Mouse (Mus musculus) liver, adult 2 months (tissue): ENCODE results near the gene Sema4a. TPM values are rescaled to one million over a fixed set of nuclear protein-coding genes. Genes with fewer than 3 reads are reported as not detected.

ENCODE experiments used
- DNase-seq: peaks from one replicate; pipeline ENCODE4 v3.0.0-alpha.2; 2011; ENCODE audit warnings: low read depth, low spot score; ENCODE audit errors: extremely low read depth
- H3K27ac ChIP-seq: fragments of 200-500 bp; replicated peaks from 2 replicates; pipeline ENCODE4 v1.5.1; 2012; ENCODE audit warnings: low read depth, mild to moderate bottlenecking, control low read depth, inconsistent platforms, low read length; ENCODE audit not compliant: insufficient read depth
- H3K27me3 ChIP-seq: fragments of 200-500 bp; 2 replicates; pipeline ENCODE4 v1.6.1; 2012; ENCODE audit warnings: mild to moderate bottlenecking, moderate library complexity, low read length, inconsistent platforms; ENCODE audit not compliant: control insufficient read depth, insufficient read depth
- H3K36me3 ChIP-seq: fragments of 200-500 bp; 2 replicates; pipeline ENCODE4 v1.6.1; 2012; ENCODE audit warnings: low read length, inconsistent platforms; ENCODE audit not compliant: control insufficient read depth, insufficient read depth
- H3K4me1 ChIP-seq: fragments of 200-500 bp; 2 replicates; pipeline ENCODE4 v1.6.1; 2011; ENCODE audit warnings: low read length; ENCODE audit not compliant: control insufficient read depth, insufficient read depth
- H3K4me3 ChIP-seq: fragments of 200-500 bp; 2 replicates; pipeline ENCODE4 v1.5.1; 2011; ENCODE audit warnings: low read depth, mild to moderate bottlenecking, control low read depth, low read length, moderate library complexity; ENCODE audit not compliant: insufficient read depth
- H3K79me2 ChIP-seq: fragments of 200-500 bp; 2 replicates; pipeline ENCODE4 v1.6.1; 2012; ENCODE audit warnings: inconsistent platforms, mild to moderate bottlenecking, low read length, moderate library complexity; ENCODE audit not compliant: control insufficient read depth, insufficient read depth
- H3K9ac ChIP-seq: fragments of 200-500 bp; 2 replicates; pipeline ENCODE4 v1.6.1; 2012; ENCODE audit warnings: low read depth, mild to moderate bottlenecking, control low read depth, inconsistent platforms, low read length
- CTCF ChIP-seq: fragments of 200-500 bp; IDR thresholded peaks from 2 replicates; pipeline ENCODE4 v1.5.1; 2011; ENCODE audit warnings: low read depth, low read length, control low read depth
- POLR2A ChIP-seq: fragments of 200-500 bp; IDR thresholded peaks from 2 replicates; pipeline ENCODE4 v1.6.1; 2011; ENCODE audit warnings: low read length, control low read depth; ENCODE audit not compliant: insufficient read depth; ENCODE audit errors: extremely low read depth
- WGBS: fragments of 180-500 bp; shearing (Covaris S2); methylation state at CpG from one replicate; pipeline ENCODE4 v1.1.7; 2018; 5-methylcytosine and 5-hydroxymethylcytosine counted together
- polyA plus RNA-seq: library from polyadenylated mRNA; depleted of rRNA; stranded (reverse); fragments of >200 nt; gene quantifications from 2 replicates; pipeline ENCODE4 v1.2.3, GENCODE M21; 2012
- total RNA-seq: library from RNA; depleted of rRNA; stranded (reverse); fragments of >200 nt; gene quantifications from 2 replicates; pipeline ENCODE4 v1.2.3, GENCODE M21; 2014

Gene Sema4a
- total and polyA plus RNA-seq, 2 experiments = 23.4 to 117 TPM

GRCm38 (mm10) chr3:88420771-88421170, 40.2 kb downstream of the Sema4a start:
- peak overlapping the region; percentile 77 for H3K27ac ChIP-seq
- peaks cover 51% of the 10 kb centered on the region for H3K79me2 ChIP-seq
- H3K4me1 ChIP-seq = peaks cover 45% of the 10 kb centered on the region
- no peaks in the 10 kb centered on the region for H3K27me3 ChIP-seq
- WGBS = 83% methylated on average over 19 of the region's 19 CpGs
- TF ChIP-seq CTCF (no peak), POLR2A (no peak)
- peaks cover 7% of the 10 kb centered on the region; the same call in 1 of the 2 replicates for H3K36me3 ChIP-seq
- H3K4me3 ChIP-seq = no peak overlapping the region
- DNase-seq = peak; percentile 42
- no peak overlapping the region for H3K9ac ChIP-seq

- H3K79me2 ChIP-seq = peaks cover 44% of the 10 kb centered on the region
- WGBS = 61% methylated on average over 6 of the region's 6 CpGs
- no peak for TF ChIP-seq CTCF
- TF ChIP-seq POLR2A = no peak
- peak overlapping the region; percentile 38 for H3K27ac ChIP-seq
- peaks cover 7% of the 10 kb centered on the region; the same call in 1 of the 2 replicates for H3K36me3 ChIP-seq
- DNase-seq = no peak
- no peaks in the 10 kb centered on the region for H3K27me3 ChIP-seq
- no peak overlapping the region for H3K4me3 ChIP-seq
- H3K4me1 ChIP-seq = peaks cover 54% of the 10 kb centered on the region
- no peak overlapping the region for H3K9ac ChIP-seq
Measured at GRCm38 (mm10) chr3:88418016-88418415, 43.0 kb downstream of the Sema4a start.

GRCm38 (mm10) chr3:88415668-88416067, 45.3 kb downstream of the Sema4a start:
- no peak overlapping the region for H3K4me3 ChIP-seq
- TF ChIP-seq POLR2A (no peak), CTCF (no peak)
- peaks cover 7% of the 10 kb centered on the region; the same call in 1 of the 2 replicates for H3K36me3 ChIP-seq
- H3K9ac ChIP-seq = 0 out of 2 replicates have a peak overlapping the region, but pooled peaks have one; percentile 26
- DNase-seq = peak; percentile 92
- H3K4me1 ChIP-seq = peaks cover 57% of the 10 kb centered on the region
- 11% methylated on average over 4 of the region's 4 CpGs for WGBS
- no peaks in the 10 kb centered on the region for H3K27me3 ChIP-seq
- peak overlapping the region; percentile 81 for H3K27ac ChIP-seq
- H3K79me2 ChIP-seq = peaks cover 36% of the 10 kb centered on the region

GRCm38 (mm10) chr3:88412636-88413035, 48.3 kb downstream of the Sema4a start:
- Histone ChIP-seq H3K9ac (no peak overlapping the region), H3K4me3 (no peak overlapping the region), H3K27ac (peak overlapping the region; percentile 44; the same call in 1 of the 2 replicates), H3K4me1 (peaks cover 44% of the 10 kb centered on the region), H3K27me3 (no peaks in the 10 kb centered on the region), H3K79me2 (peaks cover 9% of the 10 kb centered on the region; the same call in 1 of the 2 replicates), H3K36me3 (no peaks in the 10 kb centered on the region; the same call in 1 of the 2 replicates)
- no peak for DNase-seq
- TF ChIP-seq CTCF = no peak
- TF ChIP-seq POLR2A = no peak
- 85% methylated on average over 11 of the region's 11 CpGs for WGBS

- no peaks in the 10 kb centered on the region; the same call in 1 of the 2 replicates for H3K36me3 ChIP-seq
- H3K4me3 ChIP-seq = no peak overlapping the region
Measured at GRCm38 (mm10) chr3:88411681-88412080, 49.3 kb downstream of the Sema4a start.

GRCm38 (mm10) chr3:88410645-88411031, 50.3 kb downstream of the Sema4a start:
- Histone ChIP-seq H3K36me3 (no peaks in the 10 kb centered on the region; the same call in 1 of the 2 replicates), H3K9ac (peak overlapping the region; percentile 47), H3K27ac (peak overlapping the region; percentile 88), H3K4me3 (no peak overlapping the region), H3K4me1 (peaks cover 38% of the 10 kb centered on the region), H3K27me3 (no peaks in the 10 kb centered on the region), H3K79me2 (peaks cover 4% of the 10 kb centered on the region; the same call in 1 of the 2 replicates)
- WGBS = 16% methylated on average over 7 of the region's 7 CpGs
- TF ChIP-seq POLR2A (no peak), CTCF (no peak)
- peak; percentile 47 for DNase-seq

More at GRCm38 (mm10) chr3:88411681-88412080, 49.3 kb downstream of the Sema4a start:
- WGBS = 17% methylated on average over 4 of the region's 4 CpGs
- peaks cover 4% of the 10 kb centered on the region; the same call in 1 of the 2 replicates for H3K79me2 ChIP-seq
- no peak overlapping the region for H3K9ac ChIP-seq
- TF ChIP-seq CTCF = no peak
- no peak for TF ChIP-seq POLR2A
- peaks cover 46% of the 10 kb centered on the region for H3K4me1 ChIP-seq
- no peaks in the 10 kb centered on the region for H3K27me3 ChIP-seq
- DNase-seq = peak; percentile 98
- H3K27ac ChIP-seq = peak overlapping the region; percentile 88
